Mouse (Mus musculus) layer of hippocampus, adult 9-11 months (tissue): ENCODE results near the gene Cadm2.

ENCODE experiments used
- DNase-seq: peaks from one replicate; pipeline ENCODE4 v3.0.0; 2022

Cadm2 gene

DNA sequence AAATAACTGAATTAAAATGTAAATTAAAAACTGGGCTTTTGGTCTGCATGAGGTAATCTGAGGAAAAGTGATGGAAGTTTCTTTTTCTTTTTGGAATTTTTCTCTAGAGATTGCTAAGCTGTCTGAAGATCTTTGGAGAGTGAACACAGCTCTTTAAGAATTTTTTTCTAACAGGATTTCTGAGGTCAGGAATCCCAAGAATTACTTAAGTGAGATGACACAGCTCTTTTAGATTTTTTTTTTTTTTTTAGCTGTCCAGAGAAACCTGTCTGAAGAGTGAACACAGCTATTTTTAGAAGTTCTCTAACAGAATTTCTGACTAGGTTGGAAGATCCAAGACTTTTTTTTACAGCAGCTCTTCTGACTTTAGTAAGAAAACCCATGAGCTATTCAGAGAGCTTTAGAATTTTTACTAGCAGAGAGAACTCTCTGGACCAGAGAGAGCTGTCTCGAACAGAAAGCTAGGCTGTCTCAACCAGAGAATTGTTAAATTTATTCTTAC lies 699.2 kb downstream of the Cadm2 start:
- DNase-seq, result no peak

GRCm38 (mm10) chr16:66919889-66920402 lies 700.8 kb downstream of the Cadm2 start:
- DNase-seq, result peak; percentile 28

DNA sequence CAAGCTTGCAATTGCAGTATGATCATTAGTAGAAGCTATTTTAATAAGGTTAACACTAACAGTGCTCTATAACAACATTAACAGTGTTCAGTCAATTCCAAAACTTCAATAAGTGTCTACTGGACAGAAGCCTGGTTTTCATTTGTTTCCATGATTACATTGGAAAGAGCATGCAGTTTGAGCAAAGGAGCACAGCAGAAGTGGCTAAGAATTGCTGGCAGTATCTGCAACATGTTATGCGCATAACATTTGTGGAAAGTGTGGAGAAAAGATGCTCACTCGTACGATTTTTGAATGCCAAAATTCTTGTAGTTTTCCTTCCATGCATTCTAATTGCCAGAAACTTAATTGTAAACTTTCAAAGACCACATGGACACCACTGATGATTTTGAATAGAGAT lies 718.9 kb downstream of the Cadm2 start:
- DNase-seq, result no peak

DNA sequence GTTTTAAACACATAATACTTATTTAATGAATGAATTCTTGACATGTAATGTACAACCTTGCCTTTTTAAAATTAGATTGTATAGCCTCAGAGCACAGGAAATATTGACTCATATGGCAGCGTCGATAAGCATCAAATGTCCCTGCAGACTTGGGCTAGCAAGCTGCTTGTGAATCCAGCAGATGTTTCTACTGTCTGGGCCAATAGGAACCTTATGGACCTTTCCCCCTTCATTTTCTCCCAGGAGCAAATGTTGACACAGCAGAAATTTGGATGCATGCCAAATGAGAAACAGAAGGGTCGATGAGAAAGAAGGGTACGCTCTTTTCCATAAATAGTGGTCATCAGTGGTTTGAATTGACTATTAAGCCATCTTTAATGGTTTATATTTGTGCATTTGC lies 720.0 kb downstream of the Cadm2 start:
- DNase-seq, result no peak

DNA sequence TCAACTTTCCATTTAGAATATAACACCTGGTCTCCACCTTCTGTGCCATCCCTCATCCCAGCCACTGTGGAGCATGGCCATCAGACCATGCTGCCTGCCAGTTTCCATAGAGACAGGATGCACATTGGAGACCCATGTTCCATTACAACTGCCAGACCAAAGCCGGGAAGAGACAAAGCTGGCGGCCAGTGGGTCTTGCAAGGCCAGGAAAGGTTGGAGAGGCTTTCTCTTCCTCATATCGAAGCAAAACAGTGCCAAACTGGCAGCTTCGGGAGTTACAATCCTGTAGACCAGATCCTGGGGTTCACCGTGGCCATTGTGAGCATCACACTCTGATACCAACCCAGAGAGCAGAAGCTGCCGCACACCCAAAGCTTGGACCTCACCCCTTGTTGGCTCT lies 728.3 kb downstream of the Cadm2 start:
- no peak for DNase-seq

GRCm38 (mm10) chr16:66891559-66892247 lies 729.0 kb downstream of the Cadm2 start:
- DNase-seq, result no peak

DNA sequence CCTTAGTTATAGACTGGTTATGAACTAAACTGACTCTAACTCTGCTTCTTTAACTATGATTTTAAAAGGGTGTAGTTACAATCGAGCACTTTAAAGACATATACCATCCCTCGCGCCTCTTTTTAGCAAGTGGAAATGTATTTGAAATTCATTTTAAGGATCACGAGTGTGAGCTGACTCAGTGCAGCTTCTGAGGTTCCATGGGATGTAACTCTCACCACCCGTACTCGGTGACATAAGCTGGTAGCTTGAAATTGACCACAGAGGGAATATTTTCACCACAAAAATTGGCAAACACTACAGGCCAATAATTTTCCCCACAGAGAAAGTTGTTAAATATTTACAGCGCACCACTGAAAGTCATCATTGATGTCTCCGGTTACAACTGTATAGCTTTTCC lies 730.8 kb downstream of the Cadm2 start:
- DNase-seq, result no peak

GRCm38 (mm10) chr16:66882597-66882996 lies 738.1 kb downstream of the Cadm2 start:
- no peak for DNase-seq

DNA sequence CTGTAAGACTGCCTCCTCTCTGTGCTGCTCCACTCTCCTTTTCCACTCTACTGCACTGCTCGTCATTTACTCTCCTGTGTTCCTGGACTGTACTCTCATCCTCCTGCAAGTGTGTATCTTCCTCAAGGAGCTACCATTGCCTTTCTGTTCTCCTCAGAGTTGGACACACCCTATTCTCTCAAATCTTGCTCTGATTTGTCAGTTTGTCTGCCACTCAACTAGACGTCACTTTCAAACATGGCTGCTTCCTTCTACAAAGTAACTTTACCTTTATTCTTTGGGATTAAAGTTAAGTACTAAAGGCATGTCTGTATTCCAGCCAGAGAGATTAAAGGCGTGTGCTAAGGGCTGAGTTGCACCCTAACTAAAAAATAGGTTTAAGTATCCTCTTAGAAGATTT lies 749.5 kb downstream of the Cadm2 start:
- no peak for DNase-seq

DNA sequence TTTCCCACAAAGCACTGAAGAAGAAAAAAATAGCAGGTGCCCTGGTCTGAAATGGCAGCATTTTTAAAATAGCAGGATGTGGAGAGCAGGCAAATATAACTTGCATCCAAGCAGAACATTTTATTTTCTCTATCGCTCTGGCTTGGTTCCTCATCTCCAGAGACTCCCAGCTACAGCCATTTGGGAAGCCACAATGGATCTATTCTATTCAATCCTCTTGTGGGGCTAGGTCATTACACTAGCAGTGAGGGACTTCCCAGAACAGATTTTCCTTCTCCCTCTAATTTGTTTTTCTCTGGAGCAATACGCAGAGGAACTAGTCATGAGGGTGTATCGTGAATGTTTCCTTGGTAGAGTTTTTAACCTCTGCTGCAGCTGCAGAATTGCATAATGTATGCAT lies 769.7 kb downstream of the Cadm2 start:
- no peak for DNase-seq

DNA sequence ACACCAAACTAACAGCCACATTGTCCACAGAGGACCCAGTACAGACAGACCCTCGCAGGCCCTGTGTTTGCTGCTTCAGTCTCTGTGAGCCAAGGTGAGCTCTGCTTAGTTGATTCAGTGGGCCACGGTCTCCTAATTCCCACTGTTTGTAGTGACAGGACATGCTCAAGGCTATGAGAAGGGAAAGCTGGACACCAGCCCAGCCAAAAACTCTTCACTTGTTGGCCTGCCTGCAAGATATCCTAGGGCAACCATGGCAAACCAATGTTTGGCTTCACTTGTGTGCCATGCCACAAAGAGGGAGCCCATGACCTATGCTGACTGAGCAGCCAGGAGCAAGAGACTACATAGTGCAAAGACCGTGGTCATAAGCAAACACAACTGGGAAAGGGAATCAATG lies 795.8 kb downstream of the Cadm2 start:
- no peak for DNase-seq

DNA sequence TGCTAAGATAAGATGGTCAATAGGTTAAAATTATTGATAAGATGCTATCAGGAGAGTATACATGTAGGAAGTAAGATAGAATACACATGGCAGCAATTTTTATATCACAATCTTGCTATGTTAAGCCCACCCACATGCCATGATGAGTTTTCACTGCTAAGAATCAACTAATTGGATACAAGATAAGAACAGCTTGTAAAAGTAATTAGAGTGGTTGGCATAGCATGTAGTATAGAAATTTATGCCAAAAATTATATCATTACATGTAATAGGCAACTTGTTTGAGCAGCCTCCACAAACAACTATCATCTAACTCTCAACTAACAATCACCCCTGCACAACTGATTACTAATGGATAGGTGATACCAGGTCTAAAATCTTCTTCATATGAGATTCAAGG lies 809.2 kb downstream of the Cadm2 start:
- DNase-seq, result no peak

- no peak for DNase-seq
These were observed 822.5 kb downstream of the Cadm2 start for GRCm38 (mm10) chr16:66798204-66798603.

DNA sequence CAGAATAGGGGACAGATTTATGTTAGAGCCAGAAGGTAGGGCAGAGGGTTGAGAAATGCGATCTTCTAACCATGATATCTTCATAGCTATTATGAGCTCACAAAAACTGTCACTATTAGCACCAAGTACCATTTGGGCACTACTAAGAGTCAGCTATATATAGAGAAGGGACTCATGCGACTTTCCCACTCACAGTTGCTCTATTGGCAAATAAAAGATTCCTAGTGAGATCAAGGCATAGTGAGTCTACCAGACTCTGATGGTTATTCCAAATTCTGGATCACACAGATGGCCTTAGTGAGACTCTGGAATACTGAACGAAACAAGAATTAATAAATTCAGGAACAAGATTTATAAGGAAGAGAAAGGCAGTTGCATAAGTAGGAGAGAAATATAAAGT lies 827.6 kb downstream of the Cadm2 start:
- DNase-seq, result no peak

GRCm38 (mm10) chr16:66771883-66772282 lies 848.8 kb downstream of the Cadm2 start:
- DNase-seq, result no peak

DNA sequence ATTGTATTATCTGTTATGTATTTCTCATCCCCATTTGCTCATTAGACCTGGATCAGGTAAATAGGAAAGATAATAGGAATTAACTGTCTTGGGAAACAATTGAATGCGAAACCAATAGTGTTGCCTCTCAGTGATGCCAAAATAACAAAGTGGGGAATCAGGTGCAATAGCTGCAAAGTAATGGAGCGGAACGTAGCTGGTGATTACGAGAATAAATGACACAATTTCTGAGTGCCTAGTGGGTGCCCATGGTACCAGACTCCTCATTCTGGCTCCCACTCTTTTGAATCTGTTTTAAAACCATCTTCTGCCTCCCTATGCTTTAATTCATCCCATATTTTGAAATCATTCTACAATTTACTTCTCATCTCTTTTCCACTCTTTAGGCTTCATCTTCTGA lies 851.2 kb downstream of the Cadm2 start:
- DNase-seq, result no peak

DNA sequence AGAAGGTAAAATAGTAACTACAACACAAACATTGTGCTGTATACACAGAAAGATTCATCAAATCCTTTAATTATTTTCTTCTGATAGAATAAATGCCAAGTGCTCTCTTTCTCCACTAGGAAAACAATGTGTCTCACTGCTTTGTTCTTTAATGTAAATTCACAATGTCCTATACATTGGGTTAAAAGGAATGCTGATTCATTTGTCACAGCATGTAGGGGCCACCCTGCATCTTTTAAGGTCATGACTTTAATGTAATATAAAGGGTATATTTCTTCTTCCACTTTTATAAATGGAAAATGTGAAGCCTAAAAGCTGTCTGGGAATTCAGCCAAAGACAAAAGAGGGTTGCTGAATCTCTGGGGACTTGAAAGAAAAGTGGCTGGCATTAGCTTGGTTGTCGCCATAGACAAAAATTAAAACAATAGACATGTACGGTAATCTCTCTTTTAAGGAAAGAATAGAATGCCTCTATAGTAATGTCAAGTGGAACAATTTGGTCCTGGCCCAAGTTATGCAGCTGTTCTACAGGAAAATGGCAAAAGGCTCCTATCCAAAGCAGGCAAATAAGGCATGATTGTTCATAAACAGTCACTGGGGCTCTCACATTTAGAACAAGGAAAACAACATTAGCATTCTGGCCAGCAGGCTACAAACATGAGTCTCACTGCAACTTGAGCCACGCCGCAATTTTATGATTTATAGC lies 851.9 kb downstream of the Cadm2 start:
- DNase-seq, result peak; percentile 61

DNA sequence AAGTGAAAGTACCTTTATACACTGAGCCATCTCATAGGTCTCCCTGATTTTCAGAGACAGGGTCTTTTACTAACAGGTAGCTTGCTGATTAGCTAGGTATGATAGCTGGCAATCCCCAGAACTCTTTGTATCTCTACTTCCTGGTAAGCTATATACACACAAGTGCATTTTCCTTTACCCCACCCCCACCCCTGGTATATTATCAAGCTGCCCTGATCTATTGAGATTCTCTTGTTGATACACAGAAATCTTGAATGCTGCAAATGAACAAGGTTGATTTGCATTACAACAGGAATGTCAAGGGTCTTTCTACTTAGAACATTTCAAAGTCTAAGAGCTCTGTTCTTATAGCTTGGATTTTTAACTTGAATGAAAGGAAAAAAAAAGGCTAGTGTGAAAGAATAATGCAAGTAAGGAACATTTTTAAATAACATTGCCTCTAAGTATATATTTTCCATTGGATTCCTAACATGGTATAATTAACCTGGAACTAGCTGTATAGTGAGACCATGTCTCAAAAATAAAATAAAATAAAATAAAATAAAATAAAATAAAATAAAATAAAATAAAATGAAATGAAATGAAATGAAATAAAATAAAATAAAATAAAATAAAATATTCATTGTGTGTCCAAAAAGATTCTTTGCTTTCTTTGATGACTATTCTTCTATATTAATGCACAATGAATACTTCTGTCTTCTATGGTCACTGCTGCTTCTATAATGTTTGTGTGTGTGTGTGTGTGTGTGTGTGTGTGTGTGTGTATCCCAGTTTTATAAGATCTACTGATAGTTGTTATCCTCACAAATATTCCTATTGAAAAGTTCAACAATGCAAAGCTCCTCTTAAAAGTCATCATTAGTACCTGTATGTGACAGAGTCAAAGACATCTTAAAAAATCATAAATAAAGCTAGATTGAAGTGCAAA lies 858.9 kb downstream of the Cadm2 start:
- DNase-seq, result no peak

DNA sequence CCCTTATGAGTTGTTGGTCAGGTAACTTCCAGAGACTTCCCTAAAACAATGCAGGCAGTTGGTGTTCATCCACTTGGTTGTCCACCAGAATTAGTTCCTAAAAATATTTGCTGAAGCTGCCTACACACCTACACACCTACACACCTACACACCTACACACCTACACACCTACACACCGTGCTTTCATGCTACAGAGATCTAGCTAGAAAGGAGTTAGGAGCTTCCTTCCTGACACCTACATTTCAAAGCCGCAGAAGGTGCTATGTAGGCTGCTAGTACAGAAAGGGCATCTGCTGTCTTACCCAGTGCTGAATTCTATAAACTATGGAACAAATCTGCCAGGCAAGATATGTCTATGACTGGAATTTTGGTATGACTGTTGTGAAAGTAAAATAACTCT lies 872.2 kb downstream of the Cadm2 start:
- peak; percentile 30 for DNase-seq

DNA sequence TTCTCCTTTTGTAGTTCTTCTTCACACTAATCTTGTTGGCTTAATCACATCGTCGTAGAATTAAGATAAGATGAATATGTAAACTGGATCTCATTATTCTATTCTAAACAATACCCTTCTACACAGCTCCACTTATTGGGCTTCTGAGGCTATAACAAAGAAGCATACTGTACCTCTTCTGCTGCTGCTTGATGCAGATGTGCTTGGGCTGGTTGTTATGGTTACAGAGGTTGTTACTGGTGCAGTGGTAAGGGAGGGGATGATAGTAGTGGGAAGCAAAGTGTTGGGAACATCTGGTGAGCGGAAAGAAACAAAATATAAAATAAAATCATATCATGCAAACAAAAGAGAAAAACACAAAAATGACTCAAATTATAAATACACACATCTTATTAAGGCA lies 889.5 kb downstream of the Cadm2 start:
- DNase-seq, result no peak

DNA sequence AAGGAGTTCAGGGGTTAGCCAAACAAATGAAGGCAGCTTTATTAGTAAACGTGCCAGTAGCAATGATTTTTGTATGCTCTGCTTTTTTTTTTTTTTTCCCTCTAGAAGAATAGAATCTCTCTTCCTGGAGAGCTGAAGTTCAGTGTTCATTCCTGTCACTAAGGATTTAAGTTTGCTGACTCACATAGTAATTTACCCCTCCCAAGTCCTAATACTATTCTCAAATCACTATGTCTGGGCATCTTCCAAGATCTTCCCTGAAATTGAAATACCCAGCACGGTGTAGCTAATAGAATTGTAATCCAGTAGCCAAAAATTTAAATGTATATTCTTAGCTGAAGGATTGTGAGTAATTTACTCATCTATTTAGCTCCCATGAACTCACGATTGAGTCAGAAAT lies 914.2 kb downstream of the Cadm2 start:
- no peak for DNase-seq

DNA sequence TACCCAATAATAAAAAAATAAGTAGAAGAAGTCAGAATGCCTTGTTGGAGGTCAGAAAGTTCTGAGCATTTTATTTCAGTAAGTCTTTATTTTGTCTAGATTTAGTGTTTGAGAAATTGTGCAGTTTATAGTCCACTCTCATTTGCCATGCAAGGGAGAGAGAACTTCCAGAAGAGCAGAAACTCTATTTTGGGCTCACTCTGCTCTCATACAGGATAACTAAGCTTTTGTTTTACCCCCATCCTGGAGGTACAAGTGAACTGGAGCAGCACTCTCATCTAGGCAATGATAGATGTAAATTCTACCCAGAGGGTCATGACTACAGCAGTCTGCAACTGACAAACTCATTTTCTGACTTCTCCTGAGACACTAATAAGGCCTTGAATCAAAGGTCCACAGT lies 925.9 kb downstream of the Cadm2 start:
- DNase-seq, result no peak

DNA sequence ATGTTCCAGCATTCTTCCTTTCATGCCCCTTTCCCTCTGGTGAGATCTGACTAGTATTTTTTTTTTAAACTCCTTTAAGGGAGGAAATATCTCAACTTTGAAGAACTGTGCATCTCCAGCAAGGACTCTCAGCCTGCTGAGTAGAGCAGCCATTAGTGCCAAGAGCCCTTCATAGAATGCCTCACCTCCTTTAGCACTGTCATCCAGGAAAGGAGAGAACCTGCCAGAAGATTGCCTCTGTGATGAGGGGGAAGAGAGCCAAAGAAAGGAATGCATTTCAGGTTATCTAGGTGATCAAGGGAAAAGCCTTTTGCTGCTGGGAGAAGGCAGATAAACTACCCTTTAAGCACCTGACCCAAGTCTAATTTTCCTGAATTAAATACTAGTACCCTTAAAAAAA lies 943.5 kb downstream of the Cadm2 start:
- no peak for DNase-seq
